Mouse (Mus musculus) cerebellum, postnatal 4 days (tissue): ENCODE measurements around the gene Platr17.
"Not testable (repeated sequence)": the region's sequence is repeated elsewhere in the genome, so short reads cannot be mapped to it uniquely, and the experiment has no call there.

ENCODE experiments used
- DNase-seq, 2 experiments: peaks; one replicate each; pipeline ENCODE4 v3.0.0; 2022; ENCODE audit warnings: low spot score in 2 of 2, mixed read lengths in 1 of 2

Gene Platr17

DNA sequence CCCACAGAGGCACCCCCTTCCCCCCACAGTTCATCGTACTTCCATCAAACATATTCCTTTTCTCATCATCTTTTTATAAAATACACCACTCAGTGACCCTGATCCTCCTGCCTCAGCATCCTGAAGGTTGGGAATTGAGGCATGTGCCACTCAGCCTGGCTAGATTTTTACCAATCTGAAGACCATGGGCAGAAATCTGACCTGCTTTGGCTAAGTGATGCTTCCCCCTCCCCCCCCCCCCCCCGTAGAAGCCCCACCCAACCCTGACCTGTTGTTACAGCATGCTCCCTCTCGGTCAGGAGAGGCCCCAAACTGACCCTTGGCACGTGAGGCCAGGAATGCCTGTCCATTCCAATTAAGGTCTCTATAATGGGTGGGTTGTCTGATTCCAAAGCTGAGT lies at the start of gene Platr17:
Gene Platr17 (plus strand): TSS at position 301 of the 400 bp plus-strand sequence.
- DNase-seq: not testable (repeated sequence)

GRCm38 (mm10) chr17:33857816-33858215 lies 47.1 kb upstream of the Platr17 start:
- no peak for DNase-seq

- no peak for DNase-seq
Measured at GRCm38 (mm10) chr17:33865330-33866030, 39.5 kb upstream of the Platr17 start.

DNA sequence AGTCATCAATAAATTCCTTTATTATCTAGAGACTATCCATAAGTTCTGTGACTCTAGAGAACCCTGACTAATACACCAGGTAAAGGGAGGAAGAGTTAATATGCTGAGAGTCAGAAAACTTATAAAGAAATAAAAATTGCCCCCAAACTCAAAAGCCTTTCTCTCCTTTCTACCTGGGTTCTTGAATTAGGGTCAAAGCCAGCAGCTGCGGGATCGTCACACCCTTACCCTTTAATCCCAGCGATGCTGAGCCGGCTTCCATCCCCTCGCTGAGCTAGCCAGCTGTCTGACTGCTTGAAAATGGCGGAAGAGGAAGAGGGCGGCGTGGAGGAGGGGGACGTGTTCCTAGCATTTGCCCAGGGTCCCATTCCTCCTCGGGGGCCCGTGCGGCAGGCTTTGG lies 31.4 kb upstream of the Platr17 start, which contains the start of gene Gm7029:
Gene Gm7029 (plus strand): TSS at position 301 of the 400 bp plus-strand sequence.
- DNase-seq: not testable (repeated sequence)

DNA sequence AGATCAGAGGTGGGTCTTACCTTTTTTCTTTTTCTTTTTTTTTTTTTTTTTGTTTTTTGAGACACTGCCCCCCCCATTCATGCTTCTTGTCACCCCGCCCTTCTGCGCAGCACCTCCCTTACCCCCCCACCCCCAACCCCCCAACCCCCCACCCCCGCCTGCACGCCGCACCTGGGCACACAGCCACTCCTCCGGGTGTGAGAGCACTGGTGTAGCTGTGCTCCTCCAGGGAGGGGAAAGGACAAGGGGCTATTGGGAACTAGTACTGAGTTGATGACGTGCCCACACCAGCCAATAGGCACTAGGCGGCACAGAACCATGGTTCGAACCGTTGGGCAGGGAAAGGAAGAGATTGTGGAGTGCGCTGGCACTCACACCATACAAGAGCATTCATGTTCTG lies 30.5 kb upstream of the Platr17 start:
- DNase-seq: no peak

DNA sequence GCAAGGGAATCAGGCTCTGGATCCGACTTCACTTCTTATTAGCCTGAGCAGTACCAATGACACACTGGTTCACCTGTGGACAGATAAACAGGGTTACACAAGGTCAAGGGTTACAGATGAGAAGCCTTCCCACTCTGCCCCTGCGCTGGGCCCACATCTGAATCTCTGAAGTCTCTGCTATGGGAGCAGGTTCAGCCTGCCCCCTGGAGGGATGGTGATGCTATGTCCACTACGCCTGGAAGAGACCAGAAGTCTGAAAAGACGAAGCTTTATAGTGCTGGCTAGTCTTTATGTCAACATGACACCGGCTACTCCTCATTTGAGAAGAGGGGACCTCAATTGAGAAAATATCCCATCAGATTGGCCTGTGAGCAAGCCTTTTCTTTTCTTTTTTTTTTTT lies 29.1 kb upstream of the Platr17 start:
- DNase-seq: not testable (repeated sequence)

- DNase-seq: not testable (repeated sequence)
Measured at GRCm38 (mm10) chr17:33884320-33884719, 20.6 kb upstream of the Platr17 start.

DNA sequence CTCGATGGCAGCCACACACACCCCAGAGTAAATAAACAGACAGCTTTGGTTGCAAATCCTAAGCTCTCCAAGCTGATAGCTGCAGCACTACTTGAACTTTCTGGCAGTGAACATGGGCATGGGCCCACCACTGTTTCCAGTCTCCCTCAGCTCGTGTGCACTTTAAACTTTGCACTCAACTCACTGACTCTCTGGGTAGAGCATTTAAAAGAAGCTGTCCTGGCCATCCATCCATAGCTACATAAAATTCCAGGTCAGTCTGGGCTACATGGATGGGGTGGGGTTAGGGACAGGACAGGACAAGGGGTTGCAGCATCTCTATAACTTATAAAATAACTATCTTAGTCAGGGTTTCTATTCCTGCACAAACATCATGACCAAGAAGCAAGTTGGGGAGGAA lies 17.1 kb upstream of the Platr17 start:
- DNase-seq: not testable (repeated sequence)

- DNase-seq: not testable (repeated sequence)
Measured at GRCm38 (mm10) chr17:33888230-33888629, 16.7 kb upstream of the Platr17 start.

GRCm38 (mm10) chr17:33889941-33890532 lies 14.9 kb upstream of the Platr17 start:
- DNase-seq: not testable (repeated sequence)

DNA sequence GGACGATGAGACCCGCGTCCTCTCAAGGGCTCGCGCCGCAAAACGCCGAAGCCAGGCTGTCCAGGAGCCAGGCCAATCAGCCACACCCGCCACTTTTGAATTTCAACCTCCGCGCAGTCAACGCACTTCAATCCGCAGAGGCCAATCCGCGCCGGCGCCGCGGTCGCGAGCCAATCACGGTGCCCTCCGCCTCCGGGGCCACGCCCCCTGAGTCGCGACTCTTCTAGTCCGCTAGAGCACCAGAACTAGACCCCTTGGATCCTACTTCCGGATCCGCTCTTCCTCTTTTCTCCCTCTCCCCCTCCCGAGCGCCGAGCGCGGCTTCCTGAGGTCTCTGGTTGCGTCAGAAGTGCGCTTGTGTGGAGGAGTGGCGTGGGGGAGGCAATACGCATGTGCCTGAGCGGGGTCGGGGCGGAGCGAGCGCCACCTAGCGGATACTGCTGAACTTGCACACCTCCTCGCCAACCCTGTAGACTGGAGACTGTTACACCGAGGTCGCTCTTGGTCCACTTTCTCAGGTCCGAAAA lies 14.3 kb upstream of the Platr17 start, which contains the start of gene Kifc1:
Gene Kifc1 (minus strand): TSS at position 129 of the 527 bp plus-strand sequence.
- peak; percentile 99 to 100 for DNase-seq

DNA sequence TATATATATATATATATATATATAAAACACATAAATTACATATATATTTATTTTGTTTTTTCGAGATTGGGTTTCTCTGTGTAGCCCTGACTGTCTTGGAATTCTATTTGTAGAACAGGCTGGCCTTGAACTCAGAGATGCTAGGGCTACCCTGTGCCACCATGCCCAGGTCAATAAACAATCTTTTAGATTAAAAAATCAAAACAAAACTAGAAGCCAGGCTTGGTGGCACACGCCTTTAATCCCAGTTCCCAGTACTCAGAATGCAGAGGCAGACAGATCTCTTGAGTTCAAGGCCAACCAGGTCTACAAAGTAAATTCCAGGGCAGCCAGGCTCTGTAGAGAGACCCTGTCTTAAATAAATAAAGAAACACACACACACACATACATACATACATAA lies 13.6 kb upstream of the Platr17 start:
- no peak for DNase-seq

GRCm38 (mm10) chr17:33891892-33892291 lies 13.0 kb upstream of the Platr17 start:
- DNase-seq: not testable (repeated sequence)

- DNase-seq: no peak
Measured at GRCm38 (mm10) chr17:33892429-33892828, 12.5 kb upstream of the Platr17 start.

DNA sequence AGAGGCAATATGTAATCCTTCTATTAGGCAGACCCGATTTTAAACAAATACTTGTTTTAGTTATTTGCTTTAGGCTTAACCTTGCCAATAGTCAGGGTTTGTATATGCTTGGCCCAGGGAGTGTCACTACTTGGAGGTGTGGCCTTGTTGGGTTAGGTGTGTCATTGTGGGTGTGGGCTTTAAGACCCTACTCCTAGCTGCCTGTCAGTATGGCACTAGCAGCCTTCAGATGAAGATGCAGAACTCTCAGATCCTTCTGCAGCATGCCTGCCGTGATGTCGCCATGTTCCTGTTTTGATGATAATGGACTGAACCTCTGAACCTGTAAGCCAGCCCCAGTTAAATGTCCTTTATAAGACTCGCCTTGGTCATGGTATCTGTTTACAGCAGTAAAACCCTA lies 11.9 kb upstream of the Platr17 start:
- DNase-seq: not testable (repeated sequence)

- DNase-seq: no peak
Measured at GRCm38 (mm10) chr17:33897114-33897794, 7.7 kb upstream of the Platr17 start.

- not testable (repeated sequence) for DNase-seq
Measured at GRCm38 (mm10) chr17:33898193-33898592, 6.7 kb upstream of the Platr17 start.

DNA sequence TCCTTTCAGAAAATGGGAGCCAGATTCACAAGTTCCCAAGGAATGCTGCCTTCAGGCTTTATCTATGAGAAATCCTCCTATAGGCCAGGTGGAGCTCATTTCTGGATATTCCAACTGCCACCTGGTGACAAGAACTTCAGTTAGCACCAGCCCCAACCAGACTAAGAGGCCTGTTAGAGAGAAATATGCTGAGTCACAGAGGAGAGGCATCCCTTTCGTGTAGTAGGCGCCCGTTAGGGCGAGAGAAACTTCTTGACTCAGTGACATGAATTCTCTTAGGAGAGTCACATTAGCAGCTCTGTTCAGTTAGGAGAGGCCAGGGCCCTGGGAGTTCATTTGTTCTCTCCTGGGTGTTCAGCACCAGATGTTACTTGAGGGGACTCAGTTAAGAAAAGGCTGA lies 5.3 kb upstream of the Platr17 start:
- no peak for DNase-seq

GRCm38 (mm10) chr17:33900281-33900988 lies 4.5 kb upstream of the Platr17 start:
- no peak for DNase-seq

DNA sequence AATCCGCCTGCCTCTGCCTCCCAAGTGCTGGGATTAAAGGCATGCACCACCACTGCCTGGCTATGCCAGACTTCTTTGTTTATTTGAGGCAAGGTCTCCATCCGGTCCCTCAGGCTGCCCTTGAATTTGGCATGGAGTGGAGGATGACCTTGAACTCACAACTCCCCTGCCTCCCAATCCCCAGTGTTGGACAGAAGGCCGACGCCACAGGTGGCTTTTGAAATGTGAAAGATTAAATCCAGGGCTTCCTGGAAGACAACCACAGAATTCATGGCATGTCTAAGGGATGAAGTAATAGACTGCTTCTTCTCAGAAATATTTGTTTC lies 4.0 kb upstream of the Platr17 start:
- DNase-seq: no peak

DNA sequence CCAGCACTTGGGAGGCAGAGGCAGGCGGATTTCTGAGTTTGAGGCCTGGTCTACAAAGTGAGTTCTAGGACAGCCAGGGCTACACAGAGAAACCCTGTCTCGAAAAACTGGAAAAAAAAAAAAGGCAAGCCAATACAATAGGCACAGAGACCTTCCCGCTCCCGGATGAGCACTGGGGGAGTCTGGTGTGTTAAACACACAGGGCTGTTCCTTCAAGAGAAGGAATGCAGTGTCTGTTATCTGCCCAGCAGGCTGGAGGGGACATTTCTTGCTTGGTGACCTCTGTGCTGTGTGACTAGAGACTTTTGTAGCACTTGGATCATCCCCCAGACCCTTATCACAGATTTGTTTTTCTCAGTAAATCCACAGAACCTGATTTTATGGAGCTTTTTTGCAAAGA lies 3.3 kb upstream of the Platr17 start:
- no peak for DNase-seq

DNA sequence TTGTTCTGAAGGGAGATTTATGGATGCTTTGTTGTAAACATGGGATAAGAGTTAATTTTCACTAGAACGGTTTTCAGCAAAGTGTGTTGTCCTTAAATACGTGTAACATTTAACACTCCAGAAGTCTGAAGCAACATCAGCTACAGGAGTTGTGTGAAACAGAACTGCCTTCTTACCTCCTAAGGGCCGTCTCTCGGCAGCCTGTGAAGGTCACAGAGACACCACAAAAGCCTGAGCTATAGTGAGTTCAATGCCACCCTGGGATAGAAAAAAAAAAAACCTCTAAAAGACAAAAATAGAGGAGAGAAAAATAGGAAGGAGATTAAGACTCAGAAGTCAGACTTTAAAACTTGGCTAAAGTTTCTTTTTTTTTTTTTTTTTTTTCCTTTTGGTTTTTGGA lies 2.9 kb upstream of the Platr17 start:
- DNase-seq: no peak
